Mouse (Mus musculus) olfactory bulb, adult 2 months (tissue): Measurements from ENCODE around the gene Rnase2a.
"Not testable (repeated sequence)": the region's sequence is repeated elsewhere in the genome, so short reads cannot be mapped to it uniquely, and the experiment has no call there.

Experiments used
- CTCF ChIP-seq: fragments of 200-500 bp; IDR thresholded peaks from 2 replicates; pipeline ENCODE4 v1.5.1; 2012; ENCODE audit warnings: low read depth, mild to moderate bottlenecking, low read length, moderate library complexity; ENCODE audit not compliant: insufficient read depth
- POLR2A ChIP-seq: fragments of 200-500 bp; IDR thresholded peaks from 2 replicates; pipeline ENCODE4 v1.6.1; 2012; ENCODE audit warnings: mild to moderate bottlenecking, low read depth, low read length, moderate library complexity; ENCODE audit not compliant: insufficient read depth

DNA sequence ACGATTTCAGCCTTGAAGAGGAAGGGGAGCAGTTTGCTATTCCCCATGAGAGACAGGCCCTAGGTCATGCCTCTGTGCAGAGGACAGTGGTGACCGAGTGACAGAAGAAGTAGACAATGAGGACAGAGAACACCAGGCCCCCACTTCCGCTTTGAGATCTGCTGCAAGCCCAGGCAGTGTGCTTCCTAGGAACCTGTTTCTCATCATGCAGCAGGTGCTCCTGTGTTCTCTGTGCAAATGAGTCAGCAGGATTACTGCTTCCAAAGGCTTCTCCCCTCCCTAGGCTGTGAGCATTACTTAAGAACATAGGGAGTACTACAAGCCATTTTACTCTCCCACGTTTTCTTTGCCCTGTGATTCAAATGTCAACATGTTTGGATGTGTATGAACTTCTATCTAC lies 26.3 kb downstream of the Rnase2a start:
- not testable (repeated sequence) for TF ChIP-seq CTCF, POLR2A
